Mouse (Mus musculus): ENCODE measurements around the gene Adamts14. TPM values are rescaled to one million over a fixed set of nuclear protein-coding genes. Genes with fewer than 3 reads are reported as not detected.

Adamts14 gene
- not detected for polyA plus RNA-seq (2014; fragmentation: Illumina TruSeq; extraction: RNeasy Lipid Tissue Mini Kit (QIAGEN cat#74804); ENCODE audit: low read depth, low replicate concordance)

DNA sequence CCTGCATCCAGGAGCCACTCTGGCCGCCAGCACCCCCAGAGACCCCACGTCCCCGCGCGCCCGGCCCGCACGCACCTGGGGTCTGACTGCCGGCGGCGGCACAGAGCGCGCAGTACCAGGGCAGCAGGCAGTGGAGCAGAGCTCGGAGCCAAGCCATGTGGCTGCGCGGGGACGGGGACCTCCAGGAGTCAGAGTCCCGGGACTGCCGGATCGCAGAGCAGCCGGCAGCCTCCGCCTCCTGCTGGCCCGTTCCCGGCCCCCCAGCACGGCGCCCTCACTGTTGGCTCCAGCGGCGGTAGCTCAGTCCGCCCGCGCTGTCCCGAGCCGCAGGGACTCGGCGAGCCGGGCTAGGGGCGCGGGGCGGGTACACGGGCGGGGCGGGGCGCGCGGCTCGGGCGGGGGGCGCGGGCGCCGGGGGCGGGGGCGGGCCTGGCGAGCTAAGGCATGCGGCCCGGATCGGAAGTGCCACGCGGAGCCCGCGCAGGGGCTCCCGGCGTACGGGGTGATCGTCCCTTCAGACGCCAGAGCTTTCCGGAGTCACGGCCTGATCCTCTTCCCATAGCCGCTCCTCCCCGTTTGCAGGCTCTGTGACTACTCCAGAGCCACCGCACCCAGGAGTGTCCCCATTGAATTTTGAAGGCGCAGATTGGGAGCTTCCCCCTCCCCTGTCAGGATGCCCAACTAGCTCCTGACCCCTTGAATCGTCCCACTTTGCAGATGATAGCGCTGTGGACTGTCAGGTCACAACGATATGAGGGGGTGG is at the start of gene Adamts14:
Adamts14 (minus strand) TSS at position 358 of the 763 bp plus-strand sequence.

DNA sequence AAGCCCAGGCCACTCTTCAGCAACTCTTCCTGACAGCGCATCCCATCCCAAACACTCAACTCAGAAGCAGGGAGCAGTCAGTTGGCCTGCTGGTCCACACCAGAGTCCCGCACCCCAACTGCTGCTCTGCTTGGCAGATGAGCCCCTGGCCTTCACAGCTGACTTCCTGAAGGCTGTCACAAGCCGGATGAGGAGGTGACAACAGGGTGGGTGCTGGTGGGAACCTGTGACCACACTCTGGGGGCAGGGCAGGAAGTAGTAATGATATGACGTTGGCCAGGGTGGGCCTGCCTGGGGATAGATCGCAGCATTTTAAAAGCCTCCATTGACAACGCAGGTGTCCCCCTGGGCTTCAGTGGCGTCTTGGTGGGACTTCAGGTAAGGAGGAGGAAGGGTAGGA is 24.2 kb upstream of the Adamts14 start, which contains the start of gene Prf1:
Prf1 (plus strand) TSS at position 357 of the 400 bp plus-strand sequence.

DNA sequence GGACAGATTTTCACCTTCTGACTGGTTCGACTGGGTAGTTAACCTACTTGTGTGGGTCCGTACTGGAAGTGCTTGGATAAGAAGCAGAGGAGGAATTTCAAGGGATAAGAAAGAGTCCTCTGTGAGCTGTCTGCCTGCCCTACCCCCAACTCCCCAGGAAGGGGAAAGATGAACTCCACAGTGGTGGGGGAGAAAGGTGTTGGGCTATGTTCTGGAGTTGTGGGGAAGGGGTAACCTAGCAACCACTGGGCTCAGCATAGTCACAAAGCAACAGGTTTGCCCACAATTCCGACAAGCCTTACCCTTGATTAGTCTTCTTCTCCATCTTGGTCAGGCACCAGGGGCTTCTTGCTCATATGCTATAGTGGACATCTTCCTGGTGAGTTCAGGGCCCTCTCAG is 101.6 kb downstream of the Adamts14 start, which contains the start of gene Tbata:
Tbata (plus strand) TSS at position 301 of the 400 bp plus-strand sequence.

DNA sequence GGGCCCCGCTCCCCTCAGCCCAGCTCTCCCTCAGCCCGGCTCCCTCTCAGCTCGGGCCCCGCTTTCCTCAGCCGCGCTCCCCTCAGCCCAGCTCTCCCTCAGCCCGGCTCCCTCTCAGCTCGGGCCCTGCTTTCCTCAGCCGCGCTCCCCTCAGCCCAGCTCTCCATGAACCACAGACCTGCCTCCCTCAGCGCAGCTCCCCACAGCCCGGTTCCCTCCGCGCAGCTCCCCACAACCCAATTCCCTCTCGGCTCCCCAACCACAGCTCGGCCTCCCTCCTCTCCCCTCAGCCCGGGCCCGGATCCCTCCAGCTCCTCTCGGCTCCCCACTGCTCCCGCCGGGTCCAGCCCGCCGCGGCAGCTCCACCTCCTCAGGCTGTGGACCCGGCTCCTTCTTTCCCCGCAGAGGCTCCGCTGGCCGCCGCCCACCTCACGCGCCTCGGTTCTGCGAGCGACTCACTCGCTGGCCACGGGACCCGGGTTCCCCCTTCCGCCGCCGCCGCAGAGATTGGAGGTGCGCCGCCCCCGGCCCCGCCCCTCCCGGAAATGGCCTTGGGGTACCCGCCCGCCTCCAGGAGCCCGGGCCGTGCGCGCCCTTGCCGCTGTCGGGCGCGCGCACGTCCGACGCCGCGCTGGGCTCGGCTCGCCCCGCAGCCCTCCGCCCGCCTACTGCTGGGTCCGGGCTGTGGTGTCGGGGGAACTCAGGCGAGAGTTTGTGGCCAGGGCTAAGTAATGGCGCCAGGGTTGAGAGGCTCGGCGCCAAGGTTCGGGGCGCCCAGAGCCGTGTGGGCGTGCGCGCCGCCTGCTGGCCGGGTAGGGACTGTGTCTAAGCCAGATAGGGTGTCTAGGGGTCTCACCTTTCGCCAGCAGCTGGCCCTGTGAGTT is 125.8 kb downstream of the Adamts14 start, which contains the start of gene Sgpl1:
Sgpl1 (minus strand) TSS at position 547 of the 884 bp plus-strand sequence.

Other genes starting within 250 kb of the Adamts14 start
- gene Pcbd1, start 184.1 kb downstream of the Adamts14 start, polyA plus RNA-seq (2014; fragmentation: Illumina TruSeq; extraction: RNeasy Lipid Tissue Mini Kit (QIAGEN cat#74804); ENCODE audit: low read depth, low replicate concordance) = 510 TPM
- 50.9 TPM for gene Sgpl1, start 125.7 kb downstream of the Adamts14 start, polyA plus RNA-seq (2014; fragmentation: Illumina TruSeq; extraction: RNeasy Lipid Tissue Mini Kit (QIAGEN cat#74804); ENCODE audit: low read depth, low replicate concordance)
- not detected for gene Tbata, start 101.5 kb downstream of the Adamts14 start, polyA plus RNA-seq (2014; fragmentation: Illumina TruSeq; extraction: RNeasy Lipid Tissue Mini Kit (QIAGEN cat#74804); ENCODE audit: low read depth, low replicate concordance)
- gene Prf1, start 24.4 kb upstream of the Adamts14 start, polyA plus RNA-seq (2014; fragmentation: Illumina TruSeq; extraction: RNeasy Lipid Tissue Mini Kit (QIAGEN cat#74804); ENCODE audit: low read depth, low replicate concordance) = 0.16 TPM
- 1.2 TPM for gene Pald1, start 110.1 kb upstream of the Adamts14 start, polyA plus RNA-seq (2014; fragmentation: Illumina TruSeq; extraction: RNeasy Lipid Tissue Mini Kit (QIAGEN cat#74804); ENCODE audit: low read depth, low replicate concordance)
- not detected for gene Nodal, start 144.5 kb upstream of the Adamts14 start, polyA plus RNA-seq (2014; fragmentation: Illumina TruSeq; extraction: RNeasy Lipid Tissue Mini Kit (QIAGEN cat#74804); ENCODE audit: low read depth, low replicate concordance)
- gene Eif4ebp2, start 179.2 kb upstream of the Adamts14 start, polyA plus RNA-seq (2014; fragmentation: Illumina TruSeq; extraction: RNeasy Lipid Tissue Mini Kit (QIAGEN cat#74804); ENCODE audit: low read depth, low replicate concordance) = 48.2 TPM
- gene Lrrc20, start 202.4 kb upstream of the Adamts14 start, polyA plus RNA-seq (2014; fragmentation: Illumina TruSeq; extraction: RNeasy Lipid Tissue Mini Kit (QIAGEN cat#74804); ENCODE audit: low read depth, low replicate concordance) = 1.5 TPM

Measured in liver, adult 10 weeks (tissue).